Mouse (Mus musculus): ENCODE results near the gene 4930550C14Rik. TPM values are rescaled to one million over a fixed set of nuclear protein-coding genes. Genes with fewer than 3 reads are reported as not detected.
A peak's percentile ranks its signal among the peaks of the same experiment; 100 is the strongest.

The 4930550C14Rik gene
- polyA plus RNA-seq (2015; fragmentation: Nextera tagmentation; extraction: Ambion mirVana) = 3.6 and 4.6 TPM in 2 replicates

DNA sequence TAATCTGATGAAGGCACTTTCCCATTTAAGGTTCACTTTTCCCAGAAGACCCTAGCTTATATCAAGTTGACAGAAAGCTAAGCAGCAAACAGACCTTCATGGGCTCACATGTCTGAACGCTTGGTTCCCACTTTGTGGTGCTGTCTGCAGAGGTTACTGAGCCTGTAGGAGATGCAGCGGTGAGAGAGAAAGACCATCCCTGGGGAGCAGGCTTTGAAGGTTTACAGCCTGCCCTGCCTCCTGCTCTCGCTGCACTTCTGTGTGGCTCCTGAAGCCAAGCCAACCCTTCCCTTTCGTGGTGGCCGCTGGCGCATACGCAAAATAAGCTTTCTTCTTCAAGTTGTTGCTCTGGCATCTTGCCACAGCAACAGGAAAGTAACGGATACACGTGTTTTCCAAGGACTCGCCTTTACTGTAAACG is at the start of gene 4930550C14Rik:
Gene 4930550C14Rik (plus strand): TSS at position 35 of the 421 bp plus-strand sequence.
- DNase-seq (ENCODE audit: low spot score) = no peak

DNA sequence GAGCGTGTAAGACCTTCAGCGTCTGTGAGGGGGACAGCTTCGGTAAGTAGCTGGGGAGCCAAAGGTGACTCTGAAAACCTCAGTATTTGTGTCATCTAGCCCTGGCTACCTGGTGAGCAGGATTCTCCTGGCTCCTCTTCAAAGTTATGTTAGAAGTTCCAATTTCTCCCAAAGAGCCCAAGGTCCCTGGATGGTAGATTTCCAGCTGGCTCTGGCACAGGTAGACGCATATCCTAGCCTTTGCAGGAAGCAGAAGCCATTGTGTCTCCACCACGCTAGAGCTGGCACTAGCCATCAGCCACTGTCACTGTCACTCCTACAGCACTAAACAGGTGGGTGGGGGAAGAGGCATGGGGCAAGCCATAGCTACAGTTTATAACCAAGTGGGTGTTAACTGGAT is 49.0 kb upstream of the 4930550C14Rik start:
- DNase-seq (ENCODE audit: low spot score) = no peak

DNA sequence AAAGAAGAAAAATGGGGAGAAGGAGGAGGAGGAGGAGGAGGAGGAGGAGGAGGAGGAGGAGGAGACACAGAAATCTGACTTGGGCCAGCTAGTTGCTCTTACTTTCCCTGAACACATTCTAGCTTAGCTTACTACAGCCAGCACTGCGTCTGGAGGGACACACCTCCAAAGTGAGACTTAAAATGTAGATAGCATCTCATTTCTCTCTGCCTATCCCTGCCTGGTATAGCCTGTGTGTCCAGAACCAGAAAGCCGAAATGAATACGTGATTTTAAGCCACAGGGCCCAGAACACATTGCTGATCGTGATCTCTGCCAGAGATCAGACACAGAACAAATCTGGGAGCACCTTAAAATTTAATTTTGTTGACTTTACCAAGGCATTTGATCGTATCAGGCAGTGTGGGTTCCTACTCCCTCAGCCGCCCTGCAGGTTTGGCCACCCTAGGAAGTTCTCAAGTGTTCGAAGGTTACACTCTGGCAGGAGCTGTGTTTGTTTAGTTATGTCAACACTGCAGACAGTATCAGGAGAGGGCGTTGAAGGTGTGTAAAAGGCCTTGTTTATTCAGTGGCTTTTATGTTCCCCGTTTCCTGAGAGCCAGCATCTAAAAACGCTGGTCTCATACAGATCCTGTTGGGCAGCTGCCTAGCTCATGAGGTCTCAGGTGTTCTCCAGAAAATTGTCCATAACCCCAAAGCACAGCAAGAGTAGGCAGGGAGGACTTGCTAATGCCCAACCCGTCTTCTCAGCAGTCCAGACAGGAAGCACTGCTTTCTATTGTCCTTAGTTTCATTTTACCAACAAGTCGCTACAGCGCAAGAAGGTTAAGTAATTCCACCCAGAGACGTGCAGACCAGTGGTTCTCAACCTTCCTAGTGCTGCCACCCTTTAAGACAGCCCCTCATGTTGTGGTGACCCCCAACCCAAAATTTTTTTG is 45.6 kb upstream of the 4930550C14Rik start:
- no peak for DNase-seq (ENCODE audit: low spot score)

DNA sequence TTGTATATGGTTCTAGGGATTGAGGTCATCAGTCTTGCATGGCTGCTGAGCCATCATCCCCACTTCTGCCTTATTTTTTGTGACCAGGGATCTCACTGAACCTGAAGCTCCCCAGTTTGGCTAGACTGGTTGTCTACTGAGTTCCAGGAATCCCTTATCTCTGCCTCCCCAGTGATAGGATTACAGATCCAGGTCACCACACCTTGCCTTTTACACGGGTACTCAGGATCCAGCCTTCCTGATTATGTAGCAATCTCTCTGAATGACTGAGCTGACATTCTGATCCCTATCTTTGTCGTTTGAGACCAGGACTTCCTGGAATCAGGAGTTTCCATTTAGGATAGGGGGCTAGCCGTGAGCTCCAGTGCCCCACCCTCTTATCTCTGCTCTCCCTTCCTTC is 30.8 kb upstream of the 4930550C14Rik start:
- DNase-seq (ENCODE audit: low spot score) = no peak

DNA sequence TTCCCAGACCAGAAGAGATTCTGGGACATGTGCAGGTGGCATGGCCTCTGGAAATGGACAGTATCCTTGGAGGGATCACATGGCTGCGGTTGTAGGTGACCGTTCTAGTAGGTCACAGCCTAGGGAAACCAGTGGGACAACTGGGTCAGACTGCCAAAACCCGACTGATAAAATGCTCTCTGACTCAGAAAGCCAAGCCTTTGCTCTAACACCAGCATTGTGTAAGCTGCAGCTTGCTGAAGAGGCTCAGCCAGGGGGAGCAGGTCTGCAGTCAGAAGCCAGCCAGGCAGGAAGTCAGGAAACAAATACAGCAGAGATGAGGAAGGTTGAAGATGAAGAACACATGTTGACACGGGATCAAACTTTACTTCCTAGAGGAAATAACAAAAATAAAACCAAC is 26.2 kb upstream of the 4930550C14Rik start:
- DNase-seq (ENCODE audit: low spot score) = no peak

DNA sequence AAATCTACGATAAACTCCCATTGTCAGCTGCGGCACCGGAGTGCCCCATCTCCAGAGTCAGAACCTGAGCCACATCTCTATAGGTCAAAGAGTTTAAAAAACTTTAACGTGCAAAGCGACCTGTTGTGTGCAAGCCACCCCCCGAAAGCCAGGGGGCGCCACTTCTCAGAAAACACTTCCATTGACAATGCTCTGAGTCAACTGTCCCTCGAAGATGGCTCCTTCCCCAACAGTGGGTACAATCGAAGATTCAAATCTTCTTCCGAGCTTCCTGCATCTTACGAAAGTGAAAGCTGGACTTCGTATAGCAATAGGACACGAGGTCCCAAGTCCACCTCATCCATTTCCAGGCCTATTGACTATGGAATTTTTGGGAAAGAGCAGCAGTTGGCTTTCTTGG is 25.3 kb upstream of the 4930550C14Rik start:
- peak; percentile 35 for DNase-seq (ENCODE audit: low spot score)

DNA sequence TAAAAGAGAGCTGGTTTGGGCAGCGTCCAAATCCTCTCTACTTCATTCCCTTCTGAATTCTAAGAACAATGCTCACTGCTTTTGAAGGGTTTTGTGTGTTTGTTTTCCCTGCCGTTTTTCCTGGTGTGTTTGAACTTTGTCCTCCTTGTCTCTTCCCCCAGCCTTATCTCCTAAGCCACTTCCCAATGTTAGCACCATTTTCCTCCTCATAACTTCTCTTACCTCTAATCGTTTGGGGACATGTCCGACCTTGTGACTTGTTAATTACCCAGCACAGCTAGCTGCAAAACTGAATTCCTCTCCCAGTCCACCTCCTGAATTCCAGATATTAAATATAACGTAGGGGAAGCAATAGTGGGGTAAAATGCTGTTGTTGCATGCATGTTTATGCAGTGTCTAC is 24.5 kb upstream of the 4930550C14Rik start:
- DNase-seq (ENCODE audit: low spot score) = no peak

- no peak for DNase-seq (ENCODE audit: low spot score)
Observed at GRCm38 (mm10) chr9:53378171-53378570, 24.0 kb upstream of the 4930550C14Rik start.

- no peak for DNase-seq (ENCODE audit: low spot score)
Observed at GRCm38 (mm10) chr9:53380595-53380994, 21.5 kb upstream of the 4930550C14Rik start.

- peak; percentile 22 for DNase-seq (ENCODE audit: low spot score)
Observed at GRCm38 (mm10) chr9:53381113-53381615, 21.0 kb upstream of the 4930550C14Rik start.

- DNase-seq (ENCODE audit: low spot score) = peak; percentile 29
Observed at GRCm38 (mm10) chr9:53383951-53384866, 17.9 kb upstream of the 4930550C14Rik start, which contains the start of gene Kdelc2. Kdelc2 (plus strand) TSS chr9:53384025.

DNA sequence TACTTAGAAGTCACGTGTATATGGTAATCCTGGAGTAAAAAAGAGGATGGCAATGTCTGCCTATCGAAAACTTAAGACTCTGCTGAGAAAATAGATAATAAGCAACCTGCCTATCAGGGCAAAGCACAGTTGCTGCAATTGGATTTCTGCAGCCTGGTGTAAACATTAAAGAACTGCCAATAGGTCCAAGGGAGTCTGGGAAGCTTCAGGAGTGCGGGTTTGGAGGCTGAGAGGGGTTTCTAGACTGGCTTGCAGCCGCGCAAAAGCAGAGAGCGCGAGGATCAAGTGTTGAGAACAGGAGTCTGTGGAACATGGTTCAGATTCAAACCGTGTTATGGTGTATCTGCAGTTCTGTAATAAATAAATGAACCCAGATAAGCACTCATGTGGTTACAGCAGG is 17.3 kb upstream of the 4930550C14Rik start:
- DNase-seq (ENCODE audit: low spot score) = no peak

GRCm38 (mm10) chr9:53387431-53387830 is 14.7 kb upstream of the 4930550C14Rik start:
- no peak for DNase-seq (ENCODE audit: low spot score)

DNA sequence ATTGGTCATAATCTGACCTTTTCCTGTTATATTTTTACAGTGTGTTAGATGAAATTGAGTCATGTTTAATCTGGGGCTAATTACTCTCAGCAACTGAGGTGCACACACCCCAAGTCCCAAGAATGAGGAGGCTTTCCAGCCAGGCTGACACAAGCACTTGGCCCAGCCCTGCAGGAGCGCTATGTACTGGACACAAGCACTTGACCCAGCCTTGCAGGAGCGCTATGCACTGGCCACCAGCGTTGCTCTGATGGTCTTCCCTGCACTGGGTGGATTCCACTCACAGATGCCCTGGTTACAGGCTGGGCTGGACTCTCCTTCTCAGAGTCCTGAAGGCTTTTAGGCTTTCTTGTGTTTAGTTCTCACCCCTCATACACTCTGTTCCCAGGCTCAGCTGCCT is 13.0 kb upstream of the 4930550C14Rik start:
- no peak for DNase-seq (ENCODE audit: low spot score)

DNA sequence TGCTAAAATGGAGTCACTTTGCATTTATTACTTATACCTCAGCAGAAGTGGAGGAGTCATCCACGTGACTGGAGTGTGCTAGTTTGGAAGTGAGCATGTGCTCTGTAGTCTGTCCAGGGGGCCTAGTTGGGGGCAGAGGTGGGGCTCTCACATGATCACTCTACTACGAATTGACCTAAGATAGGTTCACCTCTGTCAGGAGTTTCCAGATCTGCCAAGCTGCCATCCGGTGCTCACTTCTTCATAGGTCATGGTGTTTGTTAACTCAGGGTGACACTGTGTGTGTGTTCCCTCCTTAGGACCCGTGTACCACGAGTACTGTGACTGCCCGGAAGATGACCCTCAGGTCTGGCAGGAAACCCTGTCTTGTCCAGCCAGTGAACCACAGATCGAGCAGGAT is 12.0 kb upstream of the 4930550C14Rik start:
- no peak for DNase-seq (ENCODE audit: low spot score)

DNA sequence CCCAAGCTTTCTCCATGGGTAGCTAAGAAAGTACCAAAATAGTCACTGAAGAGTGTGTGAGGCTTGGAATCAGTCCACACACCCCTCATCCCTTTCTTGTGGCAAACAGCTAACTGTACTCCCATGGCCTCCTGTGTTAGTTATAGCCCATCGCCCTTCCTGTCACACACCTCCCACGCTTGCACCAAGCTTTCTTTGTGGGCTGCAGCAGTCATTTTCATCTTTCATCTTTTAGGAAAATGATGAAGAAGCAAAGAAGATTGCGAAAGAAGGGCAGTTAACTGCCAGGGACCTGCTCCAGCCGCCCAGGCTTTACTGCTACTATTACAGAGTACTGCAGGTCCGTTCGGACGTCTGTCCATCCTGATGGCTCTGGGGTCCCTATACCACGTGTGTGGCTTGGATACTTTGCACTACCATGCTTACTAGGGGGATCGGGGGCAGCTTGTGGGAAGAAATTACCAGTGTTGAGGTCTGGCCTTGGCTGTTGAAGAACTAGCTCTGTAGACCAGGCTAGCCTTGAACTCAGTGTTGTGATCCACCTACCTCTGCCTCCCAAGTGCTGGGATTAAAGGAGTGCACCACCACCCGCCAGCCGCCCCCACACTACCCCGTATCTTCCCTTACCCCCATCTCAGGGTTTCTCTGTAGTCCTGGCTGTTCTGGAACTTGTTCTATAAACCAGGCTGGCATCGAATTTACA is 4.3 kb upstream of the 4930550C14Rik start:
- no peak for DNase-seq (ENCODE audit: low spot score)

- DNase-seq (ENCODE audit: low spot score) = peak; percentile 82
Observed at GRCm38 (mm10) chr9:53398388-53398700, 3.8 kb upstream of the 4930550C14Rik start.

DNA sequence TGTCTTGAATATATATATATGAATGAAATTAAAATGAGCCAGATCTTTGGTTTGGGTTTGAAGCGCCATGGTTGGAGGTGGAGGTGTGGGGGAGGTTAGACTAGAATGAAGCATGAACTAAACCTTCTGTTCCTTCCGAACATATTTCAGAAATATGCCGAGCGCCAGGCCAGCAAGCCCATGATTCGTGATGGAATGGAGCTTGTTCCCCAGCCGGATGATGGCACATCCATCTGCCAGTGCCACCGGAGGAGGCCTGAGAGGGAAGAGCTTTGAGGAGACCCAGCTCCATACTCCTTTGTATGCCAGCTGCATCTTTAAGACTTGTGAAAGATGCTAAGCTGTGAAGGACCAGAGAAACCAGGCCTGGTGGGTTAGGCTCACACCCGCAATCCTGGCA is 2.6 kb upstream of the 4930550C14Rik start:
- DNase-seq (ENCODE audit: low spot score) = no peak

GRCm38 (mm10) chr9:53400696-53401095 is 1.4 kb upstream of the 4930550C14Rik start:
- no peak for DNase-seq (ENCODE audit: low spot score)

GRCm38 (mm10) chr9:53401146-53401545 is 979 bp upstream of the 4930550C14Rik start:
- no peak for DNase-seq (ENCODE audit: low spot score)

- no peak for DNase-seq (ENCODE audit: low spot score)
Observed at GRCm38 (mm10) chr9:53402991-53403390, 866 bp downstream of the 4930550C14Rik start.

Data from thymus, postnatal 0 days (tissue).